Mouse (Mus musculus): Measurements from ENCODE around the gene Olfr684. TPM values are rescaled to one million over a fixed set of nuclear protein-coding genes. Genes with fewer than 3 reads are reported as not detected.

The Olfr684 gene
- not detected in 2 replicates for polyA plus RNA-seq (2016; fragmentation: Nextera tagmentation; extraction: Ambion mirVana)

DNA sequence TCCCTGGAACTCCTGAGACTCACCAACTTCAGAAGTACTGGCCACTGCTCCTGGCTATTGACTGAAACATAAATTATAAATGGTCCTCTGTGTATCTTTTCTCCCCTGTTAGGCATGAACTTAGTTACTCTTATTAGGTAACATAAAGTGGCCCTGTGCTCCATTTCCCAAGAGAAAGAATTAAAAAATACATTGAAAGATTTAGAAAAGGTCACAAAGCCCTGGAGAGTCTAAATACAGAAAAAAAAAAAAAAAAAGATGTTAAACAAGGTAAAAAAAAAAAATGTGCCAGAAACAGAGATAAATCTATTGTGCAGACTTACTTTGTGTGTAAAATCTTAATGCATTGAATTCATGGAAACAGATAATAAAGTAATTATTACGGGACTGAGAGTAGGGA is at the start of gene Olfr684:
Olfr684 (minus strand) TSS at position 101 of the 400 bp plus-strand sequence.
- no peaks in the 10 kb centered on the region for H3K27me3 ChIP-seq (ENCODE audit: low read depth, poor library complexity, severe bottlenecking)
- H3K9me3 ChIP-seq (replicated peaks), result no peaks in the 10 kb centered on the region
- H3K36me3 ChIP-seq, result no peaks in the 10 kb centered on the region
- DNase-seq (ENCODE audit: low spot score), result no peak
- WGBS, result 77% methylated on average over 1 of the region's 1 CpGs
- H3K4me1 ChIP-seq, result no peaks in the 10 kb centered on the region
- no peak within 1 kb of the TSS for H3K4me3 ChIP-seq
- no peak within 1 kb of the TSS for H3K27ac ChIP-seq

DNA sequence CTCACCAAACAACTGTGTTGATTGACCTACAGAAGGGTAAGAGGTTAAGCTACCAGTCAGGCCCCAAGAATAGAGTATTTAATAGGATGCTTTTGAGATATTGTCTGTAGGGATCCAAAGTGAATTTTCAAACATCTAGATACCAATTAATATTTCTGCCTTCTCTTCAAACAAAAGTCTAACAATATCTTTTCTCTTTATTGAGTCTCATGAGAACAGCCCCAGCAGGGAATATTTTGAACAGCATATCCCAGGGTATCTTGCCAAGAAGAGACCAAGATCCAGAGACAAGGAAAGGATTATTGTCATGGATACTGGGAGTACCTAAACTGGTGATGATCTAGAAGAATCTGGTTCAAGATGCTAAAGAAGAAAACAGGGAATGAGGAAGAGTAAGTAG is 43.9 kb upstream of the Olfr684 start, which contains the start of gene Olfr686:
Olfr686 (minus strand) TSS at position 101 of the 400 bp plus-strand sequence.
- Histone ChIP-seq H3K9me3 (replicated peaks) (no peaks in the 10 kb centered on the region), H3K27ac (no peak within 1 kb of the TSS), H3K4me1 (no peaks in the 10 kb centered on the region), H3K36me3 (no peaks in the 10 kb centered on the region), H3K4me3 (no peak within 1 kb of the TSS), H3K27me3 (ENCODE audit: low read depth, poor library complexity, severe bottlenecking) (no peaks in the 10 kb centered on the region)
- no peak for DNase-seq (ENCODE audit: low spot score)

DNA sequence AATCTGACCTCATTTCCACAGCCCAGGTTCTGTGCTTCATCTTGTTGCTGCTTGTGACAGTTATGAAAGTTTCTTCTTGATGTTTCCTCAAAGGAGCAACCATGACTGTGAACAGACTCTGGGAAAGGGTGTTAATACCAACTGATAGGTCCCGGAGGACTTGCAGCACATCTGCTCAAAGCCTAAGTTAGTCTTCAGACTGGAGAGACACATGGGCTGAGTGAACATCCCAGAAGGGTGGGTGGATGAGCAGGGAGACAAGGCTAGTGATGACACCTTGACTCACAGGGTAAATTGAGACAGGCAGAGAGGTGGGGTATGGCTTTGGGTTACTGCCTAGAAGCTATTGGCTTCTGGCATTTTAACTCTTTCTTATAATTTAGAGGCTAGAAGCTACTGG is 22.5 kb upstream of the Olfr684 start, which contains the start of gene Olfr685:
Olfr685 (minus strand) TSS at position 101 of the 400 bp plus-strand sequence.
- H3K4me1 ChIP-seq, result no peaks in the 10 kb centered on the region
- no peak for DNase-seq (ENCODE audit: low spot score)
- H3K4me3 ChIP-seq, result no peak within 1 kb of the TSS
- no peak within 1 kb of the TSS for H3K27ac ChIP-seq
- no peaks in the 10 kb centered on the region for H3K9me3 ChIP-seq (replicated peaks)
- no peaks in the 10 kb centered on the region for H3K36me3 ChIP-seq
- 95% methylated on average over 1 of the region's 1 CpGs for WGBS
- no peaks in the 10 kb centered on the region for H3K27me3 ChIP-seq (ENCODE audit: low read depth, poor library complexity, severe bottlenecking)

DNA sequence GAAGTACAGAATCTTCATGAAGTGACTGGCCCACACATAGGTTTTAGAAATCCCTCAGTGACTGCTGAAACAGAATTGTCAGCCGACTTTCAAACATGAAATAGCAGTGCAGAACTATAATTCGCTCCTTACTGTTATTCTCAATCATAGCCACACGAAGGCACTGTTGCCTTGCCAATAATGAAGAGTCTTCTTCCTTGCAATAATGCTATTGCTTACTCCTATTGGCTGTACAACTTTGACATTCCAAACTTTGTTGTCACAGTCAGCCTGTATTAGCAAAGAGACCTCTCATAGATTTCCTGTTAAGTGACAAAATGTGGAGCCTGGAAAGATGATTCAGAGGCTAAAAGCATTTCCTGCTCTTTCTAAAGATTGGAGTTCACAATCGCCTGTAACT is 7.3 kb upstream of the Olfr684 start:
- Histone ChIP-seq H3K27me3 (ENCODE audit: low read depth, poor library complexity, severe bottlenecking) (no peaks in the 10 kb centered on the region), H3K36me3 (no peaks in the 10 kb centered on the region), H3K9me3 (replicated peaks) (no peaks in the 10 kb centered on the region), H3K4me3 (no peak overlapping the region), H3K27ac (no peak overlapping the region), H3K4me1 (no peaks in the 10 kb centered on the region)
- no peak for DNase-seq (ENCODE audit: low spot score)
- 59% methylated on average over 4 of the region's 4 CpGs for WGBS

DNA sequence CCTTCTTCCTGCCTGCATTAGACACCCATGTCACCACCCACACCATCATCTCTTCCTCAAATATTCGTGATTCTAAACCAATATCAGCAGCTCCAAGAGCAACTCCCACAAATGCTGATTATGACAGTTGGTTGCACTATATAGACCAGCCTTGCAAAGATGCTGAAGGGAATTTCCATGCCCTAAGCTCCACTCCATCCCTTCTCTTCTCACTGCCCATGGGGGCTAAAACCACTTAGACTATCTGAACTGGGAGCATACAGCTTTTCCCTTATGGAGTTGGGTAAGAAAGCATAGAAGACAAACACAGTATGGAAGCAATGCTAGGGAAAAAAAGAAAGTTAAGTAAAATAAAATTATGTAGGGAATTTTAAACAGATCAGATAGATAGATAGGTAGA is 16.5 kb downstream of the Olfr684 start, which contains the start of gene Olfr683:
Olfr683 (minus strand) TSS at position 101 of the 400 bp plus-strand sequence.
- Histone ChIP-seq H3K36me3 (no peaks in the 10 kb centered on the region), H3K4me3 (no peak within 1 kb of the TSS), H3K4me1 (no peaks in the 10 kb centered on the region), H3K9me3 (replicated peaks) (no peaks in the 10 kb centered on the region), H3K27ac (no peak within 1 kb of the TSS), H3K27me3 (ENCODE audit: low read depth, poor library complexity, severe bottlenecking) (no peaks in the 10 kb centered on the region)
- WGBS, result 66% methylated on average over 1 of the region's 1 CpGs
- no peak for DNase-seq (ENCODE audit: low spot score)

DNA sequence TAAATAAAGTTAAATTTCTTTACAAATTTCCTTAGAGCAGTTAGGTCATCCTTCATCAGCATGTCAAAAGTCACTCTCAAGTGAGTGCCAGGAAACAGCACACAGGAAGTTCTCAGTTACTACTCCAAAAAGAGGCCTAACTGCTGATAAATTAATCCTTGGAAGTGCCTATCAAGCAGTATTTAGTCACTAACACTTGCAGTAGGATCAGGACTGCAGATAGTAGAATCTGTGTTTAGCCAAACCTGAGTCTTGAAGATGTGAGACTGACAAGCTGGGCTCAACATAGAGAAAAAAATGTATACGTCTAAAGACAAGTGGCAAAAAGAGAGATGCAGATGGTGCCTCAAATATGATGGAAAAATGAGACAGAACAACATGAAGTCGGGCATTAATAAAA is 22.2 kb downstream of the Olfr684 start:
- 82% methylated on average over 2 of the region's 2 CpGs for WGBS
- no peak for DNase-seq (ENCODE audit: low spot score)

DNA sequence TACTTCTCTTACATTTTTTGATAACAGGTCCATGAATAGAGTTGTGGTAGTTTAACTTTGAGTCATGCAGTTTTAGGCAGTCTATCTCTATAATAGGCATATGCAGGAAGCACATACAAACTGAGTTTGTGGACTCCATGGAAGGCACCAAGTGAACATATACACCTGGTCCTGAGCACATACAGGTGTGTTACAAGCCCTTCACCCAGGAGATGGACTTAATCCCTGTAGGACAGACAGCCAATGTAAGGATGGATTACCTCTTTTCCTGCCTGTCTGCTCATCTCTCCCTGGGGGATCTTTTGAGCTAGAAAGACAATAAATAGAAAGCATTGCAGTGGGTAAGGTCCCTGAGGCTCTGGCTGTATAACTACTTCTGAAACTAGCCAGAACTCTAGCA is 46.9 kb downstream of the Olfr684 start, which contains the start of gene Olfr681:
Olfr681 (plus strand) TSS at position 301 of the 400 bp plus-strand sequence.
- no peaks in the 10 kb centered on the region for H3K9me3 ChIP-seq (replicated peaks)
- no peaks in the 10 kb centered on the region for H3K27me3 ChIP-seq (ENCODE audit: low read depth, poor library complexity, severe bottlenecking)

More for the DNA sequence above, 22.2 kb downstream of the Olfr684 start:
- no peaks in the 10 kb centered on the region for H3K9me3 ChIP-seq (replicated peaks)
- H3K4me3 ChIP-seq, result no peak overlapping the region
- H3K27ac ChIP-seq, result no peak overlapping the region
- H3K36me3 ChIP-seq, result no peaks in the 10 kb centered on the region
- no peaks in the 10 kb centered on the region for H3K27me3 ChIP-seq (ENCODE audit: low read depth, poor library complexity, severe bottlenecking)
- no peaks in the 10 kb centered on the region for H3K4me1 ChIP-seq

More for the DNA sequence above, 46.9 kb downstream of the Olfr684 start, which contains the start of gene Olfr681:
- no peak for DNase-seq (ENCODE audit: low spot score)
- Histone ChIP-seq H3K4me3 (no peak within 1 kb of the TSS), H3K27ac (no peak within 1 kb of the TSS), H3K4me1 (no peaks in the 10 kb centered on the region), H3K36me3 (no peaks in the 10 kb centered on the region)

Other genes with a start within 250 kb of the Olfr684 start
- gene Olfr667, start 242.2 kb downstream of the Olfr684 start, polyA plus RNA-seq (2016; fragmentation: Nextera tagmentation; extraction: Ambion mirVana), result not detected in 2 replicates
- gene Olfr668, start 235.6 kb downstream of the Olfr684 start, polyA plus RNA-seq (2016; fragmentation: Nextera tagmentation; extraction: Ambion mirVana), result not detected in 2 replicates
- not detected in 2 replicates for gene Olfr669, start 229.4 kb downstream of the Olfr684 start, polyA plus RNA-seq (2016; fragmentation: Nextera tagmentation; extraction: Ambion mirVana)
- gene Olfr670, start 201.0 kb downstream of the Olfr684 start, polyA plus RNA-seq (2016; fragmentation: Nextera tagmentation; extraction: Ambion mirVana), result not detected in 2 replicates
- not detected in 2 replicates for gene Olfr671, start 184.5 kb downstream of the Olfr684 start, polyA plus RNA-seq (2016; fragmentation: Nextera tagmentation; extraction: Ambion mirVana)
- gene Olfr672, start 161.6 kb downstream of the Olfr684 start, polyA plus RNA-seq (2016; fragmentation: Nextera tagmentation; extraction: Ambion mirVana), result not detected in 2 replicates
- not detected in 2 replicates for gene Olfr675, start 135.2 kb downstream of the Olfr684 start, polyA plus RNA-seq (2016; fragmentation: Nextera tagmentation; extraction: Ambion mirVana)
- gene Olfr676, start 131.0 kb downstream of the Olfr684 start, polyA plus RNA-seq (2016; fragmentation: Nextera tagmentation; extraction: Ambion mirVana), result not detected in 2 replicates
- not detected in 2 replicates for gene Olfr677, start 112.3 kb downstream of the Olfr684 start, polyA plus RNA-seq (2016; fragmentation: Nextera tagmentation; extraction: Ambion mirVana)
- not detected in 2 replicates for gene Olfr678, start 99.2 kb downstream of the Olfr684 start, polyA plus RNA-seq (2016; fragmentation: Nextera tagmentation; extraction: Ambion mirVana)
- gene Olfr679, start 82.4 kb downstream of the Olfr684 start, polyA plus RNA-seq (2016; fragmentation: Nextera tagmentation; extraction: Ambion mirVana), result not detected in 2 replicates
- not detected in 2 replicates for gene Olfr680-ps1, start 70.8 kb downstream of the Olfr684 start, polyA plus RNA-seq (2016; fragmentation: Nextera tagmentation; extraction: Ambion mirVana)
- not detected in 2 replicates for gene Olfr681, start 46.8 kb downstream of the Olfr684 start, polyA plus RNA-seq (2016; fragmentation: Nextera tagmentation; extraction: Ambion mirVana)
- gene Olfr683, start 16.6 kb downstream of the Olfr684 start, polyA plus RNA-seq (2016; fragmentation: Nextera tagmentation; extraction: Ambion mirVana), result not detected in 2 replicates
- not detected in 2 replicates for gene Olfr685, start 22.4 kb upstream of the Olfr684 start, polyA plus RNA-seq (2016; fragmentation: Nextera tagmentation; extraction: Ambion mirVana)
- not detected in 2 replicates for gene Olfr686, start 43.8 kb upstream of the Olfr684 start, polyA plus RNA-seq (2016; fragmentation: Nextera tagmentation; extraction: Ambion mirVana)
- gene Olfr688, start 124.4 kb upstream of the Olfr684 start, polyA plus RNA-seq (2016; fragmentation: Nextera tagmentation; extraction: Ambion mirVana), result not detected in 2 replicates
- not detected in 2 replicates for gene Olfr689, start 147.5 kb upstream of the Olfr684 start, polyA plus RNA-seq (2016; fragmentation: Nextera tagmentation; extraction: Ambion mirVana)
- not detected in 2 replicates for gene Olfr690, start 170.5 kb upstream of the Olfr684 start, polyA plus RNA-seq (2016; fragmentation: Nextera tagmentation; extraction: Ambion mirVana)
- 0.14 and 0.15 TPM in 2 replicates for gene Olfr691, start 178.6 kb upstream of the Olfr684 start, polyA plus RNA-seq (2016; fragmentation: Nextera tagmentation; extraction: Ambion mirVana)
- gene Olfr692, start 204.6 kb upstream of the Olfr684 start, polyA plus RNA-seq (2016; fragmentation: Nextera tagmentation; extraction: Ambion mirVana), result not detected in 2 replicates
- gene Gm5901, start 211.4 kb upstream of the Olfr684 start, polyA plus RNA-seq (2016; fragmentation: Nextera tagmentation; extraction: Ambion mirVana), result not detected in 2 replicates
- gene Fam160a2, start 236.4 kb upstream of the Olfr684 start, polyA plus RNA-seq (2016; fragmentation: Nextera tagmentation; extraction: Ambion mirVana), result 45.9 and 47.0 TPM in 2 replicates
- 0.05 TPM in 1 of 2 replicates, not detected in the other for gene Cnga4, start 240.9 kb upstream of the Olfr684 start, polyA plus RNA-seq (2016; fragmentation: Nextera tagmentation; extraction: Ambion mirVana)

All from limb, embryonic 10.5 days (tissue).